Mouse (Mus musculus) macrophage (primary cell): ENCODE results near the gene Arl4d. TPM values are rescaled to one million over a fixed set of nuclear protein-coding genes. Genes with fewer than 3 reads are reported as not detected.
"Not testable (repeated sequence)": the region's sequence is repeated elsewhere in the genome, so short reads cannot be mapped to it uniquely, and the experiment has no call there.

Source experiments
- H3K27ac ChIP-seq: fragments of 350-480 bp; formaldehyde crosslinking; 2 replicates; pipeline ENCODE4 v1.9.0; 2021
- H3K36me3 ChIP-seq: fragments of 350-480 bp; formaldehyde crosslinking; 2 replicates; pipeline ENCODE4 v1.9.0; 2021; ENCODE audit errors: inconsistent target
- H3K4me3 ChIP-seq: fragments of 350-480 bp; formaldehyde crosslinking; 2 replicates; pipeline ENCODE4 v1.9.0; 2021; ENCODE audit errors: inconsistent target
- H3K79me2 ChIP-seq: fragments of 350-480 bp; formaldehyde crosslinking; 2 replicates; pipeline ENCODE4 v1.9.0; 2021; ENCODE audit errors: inconsistent target
- WGBS: methylation state at CpG from one replicate; pipeline ENCODE4 v1.1.7; 2026; ENCODE audit warnings: inconsistent platforms; ENCODE audit not compliant: missing documents; 5-methylcytosine and 5-hydroxymethylcytosine counted together
- polyA plus RNA-seq: library from polyadenylated mRNA; stranded (reverse); fragments of 250-400 nt; gene quantifications from 3 replicates; pipeline ENCODE4 v1.2.4, GENCODE M21; 2018; ENCODE audit warnings: inconsistent platforms
- total RNA-seq, 78 experiments: library from RNA; depleted of rRNA; stranded (reverse); fragments of 250-400 nt; gene quantifications; 1 replicate in 9 of 78; 2 replicates in 24 of 78; 3 replicates in 43 of 78; 4 replicates in 2 of 78; pipeline ENCODE4 v1.2.4; 2018; ENCODE audit warnings: inconsistent platforms in 56 of 78

Gene Arl4d
- 1 to 10 TPM in 8 of 26 experiments, under 1 TPM in 3, not detected in 15; 0.64 to 4.3 (median 1.2) TPM for total RNA-seq (2018; cell fraction: chromatin; rRNA removed)
- 1 to 10 TPM in 16 of 26 experiments, under 1 TPM in 10; 0.29 to 4.9 (median 1.6) TPM for total RNA-seq (2018; cell fraction: cytosol; rRNA removed)
- total RNA-seq (2018; cell fraction: nucleus; rRNA removed), result 1 to 10 TPM in 11 of 26 experiments, under 1 TPM in 8, not detected in 7; 0.29 to 6.0 (median 1.1) TPM
- polyA plus RNA-seq, result 1.9 to 2.8 TPM (median 2.1 TPM) in 3 replicates

GRCm38 (mm10) chr11:101664825-101665635 is at the start of gene Arl4d:
TSS of gene Arl4d (plus strand) at chr11:101665541.
- Histone ChIP-seq H3K4me3 (peak within 1 kb of the TSS; percentile 38), H3K36me3 (no peaks in the 10 kb centered on the region), H3K27ac (no peak within 1 kb of the TSS), H3K79me2 (no peaks in the 10 kb centered on the region)
- WGBS, result 6% methylated on average over 34 of the region's 34 CpGs

DNA sequence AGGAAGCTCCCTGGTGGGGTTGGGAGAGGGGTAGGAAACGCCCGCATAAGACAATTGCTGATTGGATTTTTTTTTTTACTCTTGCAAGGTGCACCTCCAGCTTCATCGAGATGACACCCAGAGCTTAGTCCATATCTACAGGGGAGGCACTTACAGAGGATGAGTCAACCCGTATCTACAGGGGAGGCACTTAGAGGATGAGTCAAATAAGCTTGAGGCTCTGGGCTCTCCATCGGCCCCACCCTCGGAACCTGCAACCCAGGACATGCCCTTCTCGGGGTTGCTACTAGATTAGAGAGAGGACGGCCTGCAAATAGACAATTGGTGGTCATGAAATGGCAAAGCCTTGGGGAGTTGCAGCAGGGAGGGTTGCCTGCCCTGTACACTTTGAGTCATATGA is 49.2 kb upstream of the Arl4d start:
- Histone ChIP-seq H3K36me3 (no peaks in the 10 kb centered on the region), H3K27ac (no peak overlapping the region), H3K4me3 (no peak overlapping the region), H3K79me2 (no peaks in the 10 kb centered on the region)
- 95% methylated on average over 8 of the region's 8 CpGs for WGBS

DNA sequence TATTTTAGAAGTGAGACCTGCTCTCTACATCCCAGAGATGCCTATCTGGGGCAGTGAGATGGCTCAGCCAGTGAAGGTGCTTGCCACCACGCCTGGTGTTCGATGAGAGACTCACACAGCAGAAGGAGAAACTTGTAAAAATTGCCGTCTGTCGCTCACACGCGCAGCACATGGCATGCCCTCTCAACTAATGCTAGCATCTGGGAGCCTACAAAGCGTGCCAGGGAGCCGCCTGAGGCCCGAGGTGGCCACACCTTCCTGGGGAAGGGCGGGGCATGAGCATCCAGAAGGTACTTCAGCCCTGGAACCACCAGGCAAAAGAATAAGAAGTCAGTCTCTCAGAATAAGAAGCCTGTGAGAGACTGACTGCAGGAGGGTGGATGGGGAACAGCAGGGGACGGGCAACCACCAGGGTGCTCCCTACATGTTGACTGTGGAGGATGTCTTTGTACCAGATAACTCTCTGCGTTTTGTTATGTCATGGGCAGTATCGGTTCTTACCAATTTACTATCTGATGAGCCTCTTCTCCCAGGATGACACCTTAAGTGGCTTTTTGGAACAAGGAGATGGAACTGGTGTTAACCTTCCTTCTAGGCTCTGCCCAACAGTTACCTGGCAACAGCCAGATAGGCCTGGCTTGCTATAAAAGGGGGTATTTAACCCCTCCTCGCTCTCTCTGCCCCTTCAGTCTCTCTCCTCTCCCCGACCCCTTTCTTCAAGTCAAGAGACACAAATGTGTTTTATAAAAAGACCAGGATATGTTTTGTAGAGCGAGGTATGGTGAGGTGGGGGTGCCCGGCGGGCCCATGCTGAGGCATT is 48.2 kb upstream of the Arl4d start:
- Histone ChIP-seq H3K4me3 (no peak overlapping the region), H3K27ac (no peak overlapping the region), H3K36me3 (no peaks in the 10 kb centered on the region), H3K79me2 (no peaks in the 10 kb centered on the region)
- WGBS, result 71% methylated on average over 18 of the region's 18 CpGs

DNA sequence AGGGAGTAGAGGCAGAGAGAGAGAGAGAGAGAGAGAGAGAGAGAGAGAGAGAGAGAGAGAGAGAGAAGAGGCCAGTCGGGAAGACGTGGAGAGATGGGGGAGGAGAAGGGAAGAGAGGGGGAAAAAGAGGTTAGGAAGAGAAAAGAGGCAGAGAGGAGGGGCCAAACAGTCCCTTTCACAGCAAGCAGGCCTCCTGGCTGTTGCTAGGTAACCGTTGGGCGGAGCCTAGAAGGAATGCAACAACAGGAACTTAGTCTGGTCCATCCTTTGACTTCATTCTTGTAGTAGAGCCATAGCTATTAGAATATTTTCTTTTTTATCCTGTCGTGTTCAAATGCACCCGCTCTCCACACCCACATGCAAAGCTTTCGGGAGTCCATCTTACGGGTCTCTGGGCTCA is 47.5 kb upstream of the Arl4d start:
- 36% methylated on average over 8 of the region's 8 CpGs for WGBS
- Histone ChIP-seq H3K79me2 (no peaks in the 10 kb centered on the region), H3K4me3 (no peak overlapping the region), H3K36me3 (no peaks in the 10 kb centered on the region), H3K27ac (no peak overlapping the region)

DNA sequence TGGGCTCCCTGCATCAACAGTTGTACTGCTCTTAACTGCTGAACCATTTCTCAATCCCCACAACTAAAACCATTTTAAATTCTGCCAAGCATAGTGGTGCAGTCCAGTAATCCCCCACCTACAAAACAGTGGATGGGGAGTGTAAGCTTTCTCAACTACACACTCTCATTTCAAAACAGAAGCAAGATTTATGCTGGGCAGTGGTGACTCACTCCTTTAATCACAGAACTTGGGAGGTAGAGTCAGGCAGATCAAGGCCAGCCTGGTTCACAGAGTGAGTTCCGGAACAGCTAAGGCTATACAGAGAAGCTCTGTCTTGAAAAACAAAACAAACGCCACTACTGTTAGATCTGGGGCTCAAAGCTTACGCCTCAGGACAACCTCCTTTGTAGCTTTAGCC is 46.7 kb upstream of the Arl4d start:
- H3K79me2 ChIP-seq, result no peaks in the 10 kb centered on the region
- no peaks in the 10 kb centered on the region for H3K36me3 ChIP-seq
- WGBS, result 97% methylated on average over 3 of the region's 3 CpGs
- H3K4me3 ChIP-seq, result no peak overlapping the region
- no peak overlapping the region for H3K27ac ChIP-seq

DNA sequence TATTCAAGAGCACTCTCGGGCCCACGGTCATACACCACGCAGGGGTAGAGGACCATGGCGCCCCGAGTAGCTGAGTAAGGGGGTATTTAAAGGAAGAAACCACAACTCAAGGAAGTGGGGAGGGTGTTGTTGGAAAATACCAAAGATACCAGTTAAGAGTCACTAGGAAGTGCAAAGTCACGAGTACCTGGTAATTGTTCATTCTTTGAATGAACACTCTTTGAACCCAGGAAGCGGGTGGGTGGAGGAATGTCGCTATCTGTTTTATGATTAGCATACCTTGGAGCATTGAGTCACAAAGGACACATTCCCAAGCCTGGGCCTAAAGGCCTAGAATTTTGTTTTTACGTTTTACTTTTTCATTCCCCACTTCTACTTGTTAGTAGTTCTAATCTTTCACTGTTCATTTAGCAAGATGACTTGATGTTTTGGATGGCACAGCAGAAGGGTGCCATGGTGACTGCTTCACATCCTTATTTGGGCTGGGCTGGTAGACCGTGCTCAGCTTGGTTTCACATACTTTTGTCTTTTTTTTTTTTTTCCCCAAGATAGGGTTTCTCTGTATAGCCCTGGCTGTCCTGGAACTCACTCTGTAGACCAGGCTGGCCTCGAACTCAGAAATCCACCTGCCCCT is 45.2 kb upstream of the Arl4d start:
- WGBS, result 85% methylated on average over 10 of the region's 11 CpGs
- H3K79me2 ChIP-seq, H3K27ac ChIP-seq, H3K4me3 ChIP-seq, H3K36me3 ChIP-seq: not testable (repeated sequence)

GRCm38 (mm10) chr11:101626649-101626994 is 38.7 kb upstream of the Arl4d start:
- Histone ChIP-seq H3K36me3 (no peaks in the 10 kb centered on the region; the same call in 1 of the 2 replicates), H3K79me2 (no peaks in the 10 kb centered on the region), H3K4me3 (peak overlapping the region; percentile 45), H3K27ac (peak overlapping the region; percentile 77)
- WGBS, result 7% methylated on average over 8 of the region's 8 CpGs

GRCm38 (mm10) chr11:101626995-101627856 is 38.1 kb upstream of the Arl4d start, which contains the start of gene Rdm1:
TSS of gene Rdm1 (plus strand) at chr11:101627195.
- no peaks in the 10 kb centered on the region; the same call in 1 of the 2 replicates for H3K36me3 ChIP-seq
- no peaks in the 10 kb centered on the region for H3K79me2 ChIP-seq
- peak within 1 kb of the TSS; percentile 45 for H3K4me3 ChIP-seq
- peak within 1 kb of the TSS; percentile 77 for H3K27ac ChIP-seq
- 2% methylated on average over 22 of the region's 34 CpGs for WGBS

GRCm38 (mm10) chr11:101627857-101628559 is 37.3 kb upstream of the Arl4d start:
- no peaks in the 10 kb centered on the region; the same call in 1 of the 2 replicates for H3K36me3 ChIP-seq
- peak overlapping the region; percentile 77 for H3K27ac ChIP-seq
- WGBS, result under 1% methylated on average over 33 of the region's 33 CpGs
- H3K79me2 ChIP-seq, result no peaks in the 10 kb centered on the region
- H3K4me3 ChIP-seq, result peak overlapping the region; percentile 45

- not testable (repeated sequence) for H3K36me3 ChIP-seq, H3K79me2 ChIP-seq, H3K27ac ChIP-seq
- peak overlapping the region; percentile 45 for H3K4me3 ChIP-seq
- WGBS, result 70% methylated on average over 3 of the region's 5 CpGs
Observed at GRCm38 (mm10) chr11:101628733-101629417, 36.5 kb upstream of the Arl4d start.

DNA sequence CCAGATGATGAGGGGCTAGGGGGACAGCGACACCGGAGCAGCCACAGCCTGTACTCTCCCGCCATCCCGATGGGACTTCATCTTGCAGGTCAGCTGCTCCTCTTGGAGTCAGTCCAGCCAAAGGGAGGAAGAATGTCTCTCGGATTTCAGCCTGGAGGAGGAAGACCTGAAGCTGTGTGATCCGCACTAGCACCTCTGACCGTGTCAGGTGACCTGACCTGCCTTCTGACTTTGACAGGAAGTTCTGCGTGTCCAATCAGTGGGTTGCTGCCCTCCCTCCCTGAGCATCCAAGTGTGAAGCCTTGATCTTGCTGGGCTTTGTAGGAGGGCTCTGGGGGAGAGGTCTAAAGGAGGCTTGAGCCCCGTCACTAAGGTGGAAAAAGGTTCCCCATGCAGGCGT is 29.7 kb upstream of the Arl4d start:
- H3K79me2 ChIP-seq, result no peaks in the 10 kb centered on the region
- no peak overlapping the region for H3K4me3 ChIP-seq
- no peak overlapping the region for H3K27ac ChIP-seq
- H3K36me3 ChIP-seq, result peaks cover 7% of the 10 kb centered on the region; the same call in 1 of the 2 replicates
- 93% methylated on average over 10 of the region's 10 CpGs for WGBS

- H3K27ac ChIP-seq, result no peak overlapping the region
- no peaks in the 10 kb centered on the region for H3K79me2 ChIP-seq
- no peak overlapping the region for H3K4me3 ChIP-seq
- H3K36me3 ChIP-seq, result peaks cover 5% of the 10 kb centered on the region; the same call in 1 of the 2 replicates
- 95% methylated on average over 4 of the region's 4 CpGs for WGBS
Observed at GRCm38 (mm10) chr11:101639761-101640160, 25.6 kb upstream of the Arl4d start.
